Mouse (Mus musculus): ENCODE data around the gene Itga7. TPM values are rescaled to one million over a fixed set of nuclear protein-coding genes. Genes with fewer than 3 reads are reported as not detected.
"Not testable (repeated sequence)": the region's sequence is repeated elsewhere in the genome, so short reads cannot be mapped to it uniquely, and the experiment has no call there.

Gene Itga7
- polyA plus RNA-seq, 1 experiment from 2014 or later: 7.2 TPM

DNA sequence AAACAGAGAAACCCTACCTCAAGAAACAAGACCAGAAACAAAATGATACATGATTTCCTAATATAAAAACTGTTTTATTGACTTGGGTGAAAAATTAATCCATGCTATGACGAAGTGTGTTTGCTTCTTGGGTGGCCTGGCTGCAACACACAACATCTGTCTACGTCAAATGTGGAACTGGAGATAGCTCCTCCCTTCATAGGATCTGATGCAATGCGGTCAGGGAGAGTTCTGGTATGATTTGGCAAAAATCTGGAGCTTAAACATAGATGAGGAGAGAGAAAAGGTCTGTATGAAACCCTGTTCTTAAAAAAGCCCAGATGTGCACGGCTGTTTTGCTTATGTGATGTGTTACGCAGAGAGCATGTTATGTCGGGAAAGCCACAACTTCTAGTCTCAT is 32.3 kb downstream of the Itga7 start:
- Histone ChIP-seq H3K27ac (no peak overlapping the region), H3K4me3 (replicated peaks; ENCODE audit: low read length) (no peak overlapping the region), H3K9ac (no peak overlapping the region), H3K4me2 (replicated peaks) (no peak overlapping the region), H3K4me1 (replicated peaks; ENCODE audit: control insufficient read depth, insufficient read depth, low read length) (no peaks in the 10 kb centered on the region), H3K9me3 (ENCODE audit: control insufficient read depth, low read length) (no peaks in the 10 kb centered on the region), H3K27me3 (ENCODE audit: control insufficient read depth, insufficient read depth, low read length) (no peaks in the 10 kb centered on the region), H3K36me3 (replicated peaks; ENCODE audit: control insufficient read depth, insufficient read depth) (no peaks in the 10 kb centered on the region)
- 90% methylated on average over 6 of the region's 6 CpGs for WGBS
- DNase-seq (ENCODE audit: low spot score): no peak
- ATAC-seq (ENCODE audit: low FRiP score): no peak

DNA sequence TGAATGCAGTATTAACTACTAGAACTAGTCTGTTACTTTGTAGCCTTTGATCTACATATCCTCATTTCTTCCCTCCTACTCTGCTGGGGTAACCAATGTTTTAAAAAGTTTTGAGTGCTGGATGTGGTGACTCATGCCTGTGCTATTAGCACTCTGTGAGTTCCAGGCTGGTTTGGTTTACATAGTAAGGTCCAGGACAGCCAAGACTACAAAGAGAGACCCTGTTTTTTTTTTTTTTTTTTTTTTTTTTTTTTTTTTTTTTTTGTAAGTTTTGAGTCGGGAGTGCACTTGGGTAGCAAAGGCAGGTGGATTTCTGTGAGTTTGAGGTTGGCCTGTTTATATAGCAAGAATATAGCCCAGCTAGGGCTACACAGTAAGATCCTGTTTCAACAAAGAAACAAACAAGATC is 34.7 kb downstream of the Itga7 start:
- no peak overlapping the region for H3K27ac ChIP-seq
- no peaks in the 10 kb centered on the region for H3K9me3 ChIP-seq (ENCODE audit: control insufficient read depth, low read length)
- H3K9ac ChIP-seq: no peak overlapping the region
- H3K4me1 ChIP-seq (replicated peaks; ENCODE audit: control insufficient read depth, insufficient read depth, low read length): no peaks in the 10 kb centered on the region
- ATAC-seq (ENCODE audit: low FRiP score) (no peak), DNase-seq (ENCODE audit: low spot score) (no peak)
- 64% methylated on average over 1 of the region's 1 CpGs for WGBS
- no peaks in the 10 kb centered on the region for H3K36me3 ChIP-seq (replicated peaks; ENCODE audit: control insufficient read depth, insufficient read depth)
- H3K4me2 ChIP-seq (replicated peaks): no peak overlapping the region
- no peak overlapping the region for H3K4me3 ChIP-seq (replicated peaks; ENCODE audit: low read length)
- no peaks in the 10 kb centered on the region for H3K27me3 ChIP-seq (ENCODE audit: control insufficient read depth, insufficient read depth, low read length)

DNA sequence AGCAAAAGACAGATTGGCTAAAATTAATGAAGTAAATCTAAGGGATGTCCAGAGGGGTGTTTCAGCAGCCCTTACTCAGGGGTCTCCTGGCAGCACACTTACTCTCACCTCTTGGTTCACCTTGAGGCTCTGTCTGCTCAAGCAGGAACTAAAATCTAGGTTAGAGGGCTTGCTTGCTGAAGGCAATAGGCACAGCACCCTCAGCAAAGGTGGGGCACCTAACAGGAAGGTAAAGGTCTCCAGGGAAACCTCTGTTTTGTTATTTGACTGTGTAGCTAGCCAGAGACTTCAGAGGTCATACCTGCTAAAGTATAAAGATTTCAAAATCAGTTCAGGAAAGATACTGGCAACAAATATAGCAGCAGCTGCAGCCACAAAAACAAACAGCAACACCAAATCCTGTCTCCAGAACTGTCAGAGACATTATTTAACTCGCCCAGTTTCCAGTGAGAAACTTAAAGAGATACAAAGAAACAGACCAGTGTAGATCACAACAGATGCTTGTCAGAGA is 37.2 kb downstream of the Itga7 start:
- H3K9me3 ChIP-seq (ENCODE audit: control insufficient read depth, low read length): no peaks in the 10 kb centered on the region
- DNase-seq (ENCODE audit: low spot score) (no peak), ATAC-seq (ENCODE audit: low FRiP score) (no peak)
- no peak overlapping the region for H3K9ac ChIP-seq
- 64% methylated on average over 1 of the region's 1 CpGs for WGBS
- no peaks in the 10 kb centered on the region for H3K36me3 ChIP-seq (replicated peaks; ENCODE audit: control insufficient read depth, insufficient read depth)
- H3K4me3 ChIP-seq (replicated peaks; ENCODE audit: low read length): no peak overlapping the region
- H3K27me3 ChIP-seq (ENCODE audit: control insufficient read depth, insufficient read depth, low read length): no peaks in the 10 kb centered on the region
- no peaks in the 10 kb centered on the region for H3K4me1 ChIP-seq (replicated peaks; ENCODE audit: control insufficient read depth, insufficient read depth, low read length)
- no peak overlapping the region for H3K4me2 ChIP-seq (replicated peaks)
- no peak overlapping the region for H3K27ac ChIP-seq

DNA sequence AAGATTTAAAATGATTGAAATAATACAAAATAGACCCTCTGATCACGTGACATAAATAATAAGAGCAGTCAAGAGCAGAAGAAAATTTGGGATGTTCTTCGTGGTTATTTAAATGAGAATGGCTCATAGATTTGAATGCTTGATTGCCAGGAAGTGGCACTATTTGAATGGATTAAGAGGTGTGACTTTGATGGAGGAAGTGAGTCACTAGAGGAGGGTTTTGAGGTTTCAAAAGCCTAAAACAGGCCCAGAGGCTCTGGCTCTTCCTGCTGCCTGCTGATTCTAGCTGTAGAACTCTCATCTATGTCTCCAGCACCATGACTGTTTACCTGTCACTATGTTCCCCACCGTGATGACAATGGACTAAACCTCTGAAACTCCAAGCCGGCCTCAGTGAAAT is 39.2 kb downstream of the Itga7 start:
- H3K27ac ChIP-seq: no peak overlapping the region
- no peaks in the 10 kb centered on the region for H3K27me3 ChIP-seq (ENCODE audit: control insufficient read depth, insufficient read depth, low read length)
- ATAC-seq (ENCODE audit: low FRiP score): no peak
- H3K4me1 ChIP-seq (replicated peaks; ENCODE audit: control insufficient read depth, insufficient read depth, low read length): no peaks in the 10 kb centered on the region
- H3K9ac ChIP-seq: no peak overlapping the region
- no peaks in the 10 kb centered on the region for H3K36me3 ChIP-seq (replicated peaks; ENCODE audit: control insufficient read depth, insufficient read depth)
- DNase-seq (ENCODE audit: low spot score): no peak
- H3K4me2 ChIP-seq (replicated peaks): no peak overlapping the region
- 81% methylated on average over 4 of the region's 4 CpGs for WGBS
- H3K9me3 ChIP-seq (ENCODE audit: control insufficient read depth, low read length): no peaks in the 10 kb centered on the region
- H3K4me3 ChIP-seq (replicated peaks; ENCODE audit: low read length): no peak overlapping the region

DNA sequence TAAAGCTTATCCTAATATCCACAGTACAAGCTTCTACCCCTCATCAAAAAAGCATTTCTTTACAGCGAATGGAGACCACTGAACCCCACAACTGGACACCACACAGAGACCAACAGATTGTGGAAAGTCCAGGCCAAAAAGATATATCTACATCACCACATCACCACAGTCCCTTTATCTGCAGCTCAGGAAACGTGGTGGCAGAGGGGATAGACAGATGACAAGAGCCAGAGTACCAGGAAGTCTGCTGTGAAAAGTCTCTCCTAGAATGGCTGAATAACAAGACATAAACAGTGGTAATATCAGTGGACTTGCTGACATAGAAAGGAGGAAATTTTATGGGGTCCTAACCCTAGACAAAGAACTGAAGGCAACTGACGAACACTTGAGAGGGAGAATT is 42.8 kb downstream of the Itga7 start:
- Histone ChIP-seq H3K4me1 (replicated peaks; ENCODE audit: control insufficient read depth, insufficient read depth, low read length) (no peaks in the 10 kb centered on the region), H3K9ac (no peak overlapping the region)
- ATAC-seq (ENCODE audit: low FRiP score): no peak

DNA sequence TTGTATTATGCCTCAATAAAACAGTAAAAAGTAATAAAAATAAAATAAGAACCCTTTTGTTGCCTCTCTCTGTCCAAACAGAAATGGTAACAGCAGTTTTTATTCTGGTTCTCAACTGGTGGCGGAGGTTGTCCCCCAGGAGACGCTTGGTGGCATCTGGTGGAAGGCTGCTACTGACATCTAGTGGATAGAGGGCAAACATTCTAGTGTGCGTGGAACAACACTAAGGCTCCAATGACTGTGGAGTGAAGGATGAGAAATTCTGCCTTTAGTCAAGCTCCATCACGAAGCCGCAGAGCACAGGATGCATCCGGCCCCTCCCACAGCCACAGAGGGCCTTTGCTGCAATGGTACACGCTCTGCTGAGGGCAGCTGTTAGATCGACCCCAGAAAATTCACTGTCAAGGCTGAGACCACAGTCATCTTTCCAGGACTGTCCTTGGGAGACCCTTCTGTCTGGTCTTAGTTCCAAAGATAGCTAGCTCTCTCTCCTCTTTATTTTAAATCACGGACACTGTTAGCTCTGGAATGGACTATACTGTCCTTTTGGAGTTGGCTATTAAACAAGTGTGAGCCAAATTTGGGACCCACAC is 44.0 kb downstream of the Itga7 start:
- no peaks in the 10 kb centered on the region for H3K4me1 ChIP-seq (replicated peaks; ENCODE audit: control insufficient read depth, insufficient read depth, low read length)
- no peaks in the 10 kb centered on the region for H3K27me3 ChIP-seq (ENCODE audit: control insufficient read depth, insufficient read depth, low read length)
- no peak overlapping the region for H3K27ac ChIP-seq
- no peaks in the 10 kb centered on the region for H3K9me3 ChIP-seq (ENCODE audit: control insufficient read depth, low read length)
- H3K4me3 ChIP-seq (replicated peaks; ENCODE audit: low read length): no peak overlapping the region
- no peak overlapping the region for H3K4me2 ChIP-seq (replicated peaks)
- ATAC-seq (ENCODE audit: low FRiP score) (peak; percentile 75; the same call in 1 of the 2 replicates), DNase-seq (ENCODE audit: low spot score) (peak; percentile 79)
- no peaks in the 10 kb centered on the region for H3K36me3 ChIP-seq (replicated peaks; ENCODE audit: control insufficient read depth, insufficient read depth)
- peak overlapping the region; percentile 44; the same call in 1 of the 2 replicates for H3K9ac ChIP-seq
- WGBS: 21% methylated on average over 9 of the region's 9 CpGs

More for the DNA sequence above, 42.8 kb downstream of the Itga7 start:
- DNase-seq (ENCODE audit: low spot score): no peak
- H3K27ac ChIP-seq: no peak overlapping the region
- H3K9me3 ChIP-seq (ENCODE audit: control insufficient read depth, low read length): no peaks in the 10 kb centered on the region
- 67% methylated on average over 3 of the region's 3 CpGs for WGBS
- H3K27me3 ChIP-seq (ENCODE audit: control insufficient read depth, insufficient read depth, low read length): no peaks in the 10 kb centered on the region
- no peak overlapping the region for H3K4me2 ChIP-seq (replicated peaks)
- no peaks in the 10 kb centered on the region for H3K36me3 ChIP-seq (replicated peaks; ENCODE audit: control insufficient read depth, insufficient read depth)
- no peak overlapping the region for H3K4me3 ChIP-seq (replicated peaks; ENCODE audit: low read length)

DNA sequence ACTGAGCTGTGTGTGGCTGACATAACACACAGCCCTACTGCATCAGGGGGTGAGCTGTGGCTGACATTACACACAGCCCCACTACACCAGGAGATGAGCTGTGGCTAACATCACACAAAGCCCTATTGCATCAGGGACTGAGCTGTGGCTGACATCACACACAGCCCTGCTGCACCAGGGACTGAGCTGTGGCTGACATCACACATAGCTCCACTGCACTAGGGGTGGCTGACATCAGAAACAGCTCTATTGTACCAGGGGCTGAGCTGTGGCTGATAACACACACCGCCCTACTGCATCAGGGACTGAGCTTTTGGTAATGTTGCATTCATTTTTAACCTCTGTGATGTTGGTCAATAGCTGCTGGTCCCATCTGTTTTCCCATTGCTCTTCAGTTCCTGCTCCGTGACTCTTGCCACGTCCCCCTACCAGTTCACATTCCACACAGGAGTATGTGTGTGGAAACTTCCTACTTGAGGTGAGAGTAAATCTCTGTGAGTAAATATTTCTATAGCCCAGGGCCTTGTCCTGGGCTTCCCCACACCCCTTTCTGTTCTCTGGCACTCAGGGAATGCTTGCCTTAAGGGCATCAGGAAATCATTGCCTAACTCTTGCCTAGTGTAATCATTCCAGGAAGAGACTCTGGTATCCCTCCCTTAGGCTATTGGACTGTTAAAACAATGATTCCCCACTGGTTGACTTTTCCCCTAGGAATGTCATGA is 47.2 kb downstream of the Itga7 start:
- WGBS: 85% methylated on average over 3 of the region's 3 CpGs
- ATAC-seq (ENCODE audit: low FRiP score): no peak
- no peaks in the 10 kb centered on the region for H3K9me3 ChIP-seq (ENCODE audit: control insufficient read depth, low read length)
- no peaks in the 10 kb centered on the region for H3K4me1 ChIP-seq (replicated peaks; ENCODE audit: control insufficient read depth, insufficient read depth, low read length)
- no peak overlapping the region for H3K27ac ChIP-seq
- no peaks in the 10 kb centered on the region for H3K36me3 ChIP-seq (replicated peaks; ENCODE audit: control insufficient read depth, insufficient read depth)
- no peak overlapping the region for H3K4me2 ChIP-seq (replicated peaks)
- DNase-seq (ENCODE audit: low spot score): no peak
- H3K27me3 ChIP-seq (ENCODE audit: control insufficient read depth, insufficient read depth, low read length): no peaks in the 10 kb centered on the region
- no peak overlapping the region for H3K9ac ChIP-seq
- no peak overlapping the region for H3K4me3 ChIP-seq (replicated peaks; ENCODE audit: low read length)

DNA sequence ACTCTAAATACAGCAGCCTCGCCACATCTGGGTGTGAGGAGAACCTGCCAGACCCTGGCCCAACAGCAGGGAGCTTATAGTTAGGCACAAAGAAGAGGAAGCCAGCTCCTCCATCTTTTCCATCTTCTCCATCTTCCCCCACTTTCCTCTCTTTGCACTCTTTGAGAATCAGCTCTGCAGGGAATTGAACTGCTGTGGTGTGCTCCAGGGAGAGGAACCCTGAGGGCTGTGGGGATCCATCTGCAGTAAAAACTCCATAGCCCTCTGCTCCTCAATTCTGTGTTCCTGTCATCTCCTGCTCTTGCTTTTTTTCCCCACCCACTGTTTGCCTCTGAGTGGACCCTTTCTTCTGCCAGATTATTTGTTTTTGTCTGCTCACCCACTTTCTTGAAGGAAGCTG is 55.5 kb downstream of the Itga7 start, which contains the start of gene Olfr9:
TSS of gene Olfr9 (plus strand) at position 301 of the 400 bp plus-strand sequence.
- not testable (repeated sequence) for H3K9ac ChIP-seq; H3K4me2 ChIP-seq (replicated peaks); H3K27ac ChIP-seq; H3K36me3 ChIP-seq (replicated peaks; ENCODE audit: control insufficient read depth, insufficient read depth); ATAC-seq (ENCODE audit: low FRiP score); DNase-seq (ENCODE audit: low spot score); H3K9me3 ChIP-seq (ENCODE audit: control insufficient read depth, low read length); H3K27me3 ChIP-seq (ENCODE audit: control insufficient read depth, insufficient read depth, low read length); H3K4me1 ChIP-seq (replicated peaks; ENCODE audit: control insufficient read depth, insufficient read depth, low read length); H3K4me3 ChIP-seq (replicated peaks; ENCODE audit: low read length)
- 75% methylated on average over 1 of the region's 1 CpGs for WGBS

DNA sequence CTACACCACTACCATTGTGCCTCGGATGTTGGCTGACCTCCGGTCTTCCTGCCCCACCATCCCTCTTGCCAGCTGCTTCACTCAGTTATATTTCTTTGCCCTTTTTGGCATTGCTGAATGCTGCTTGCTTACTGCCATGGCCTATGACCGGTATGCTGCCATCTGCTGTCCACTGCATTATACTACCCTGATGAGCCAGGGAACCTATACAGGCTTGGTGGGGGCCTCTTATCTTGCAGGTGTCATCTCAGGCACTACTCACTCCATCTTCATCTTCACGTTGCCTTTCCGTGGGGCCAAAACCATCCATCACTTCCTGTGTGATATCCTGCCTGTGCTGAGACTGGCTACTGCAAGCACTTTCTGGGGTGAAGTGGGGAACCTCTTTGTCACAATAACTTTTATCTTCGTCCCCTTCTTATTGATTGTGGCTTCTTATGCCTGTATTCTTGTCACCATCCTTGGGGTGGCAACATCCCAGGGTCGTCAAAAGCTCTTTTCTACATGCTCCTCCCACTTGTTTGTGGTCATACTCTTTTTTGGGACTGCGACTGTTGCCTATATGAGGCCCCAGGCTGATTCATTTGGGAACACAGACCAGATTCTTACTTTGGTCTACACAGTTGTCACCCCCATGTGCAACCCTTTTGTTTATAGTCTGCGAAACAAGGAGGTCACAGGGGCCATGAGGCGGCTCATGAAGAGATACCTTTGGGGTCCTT is 56.7 kb downstream of the Itga7 start:
- not testable (repeated sequence) for H3K9ac ChIP-seq; H3K27me3 ChIP-seq (ENCODE audit: control insufficient read depth, insufficient read depth, low read length); H3K4me3 ChIP-seq (replicated peaks; ENCODE audit: low read length); ATAC-seq (ENCODE audit: low FRiP score); H3K27ac ChIP-seq; H3K36me3 ChIP-seq (replicated peaks; ENCODE audit: control insufficient read depth, insufficient read depth); DNase-seq (ENCODE audit: low spot score); H3K4me1 ChIP-seq (replicated peaks; ENCODE audit: control insufficient read depth, insufficient read depth, low read length); H3K9me3 ChIP-seq (ENCODE audit: control insufficient read depth, low read length); H3K4me2 ChIP-seq (replicated peaks)
- 67% methylated on average over 7 of the region's 10 CpGs for WGBS

Data from hindbrain, embryonic 14.5 days (tissue).